Mouse (Mus musculus) spleen, adult 2 months (tissue): ENCODE measurements around the gene Eloa. TPM values are rescaled to one million over a fixed set of nuclear protein-coding genes. Genes with fewer than 3 reads are reported as not detected.

ENCODE experiments used
- DNase-seq, 2 experiments: peaks; one replicate each; pipeline versions ENCODE4 v3.0.0 to v3.0.0-alpha.2; 2012 to 2021; ENCODE audit warnings: low spot score in 2 of 2, low read depth in 1 of 2
- H3K27ac ChIP-seq: fragments of 200-500 bp; 2 replicates; pipeline ENCODE4 v1.5.1; 2012; ENCODE audit warnings: low read length, inconsistent platforms; ENCODE audit not compliant: insufficient read depth
- H3K27me3 ChIP-seq: fragments of 200-500 bp; 2 replicates; pipeline ENCODE4 v1.6.1; 2012; ENCODE audit warnings: mild to moderate bottlenecking, moderate library complexity, low read length, inconsistent platforms; ENCODE audit not compliant: control insufficient read depth, insufficient read depth
- H3K36me3 ChIP-seq: fragments of 200-500 bp; 2 replicates; pipeline ENCODE4 v1.6.1; 2012; ENCODE audit warnings: mild to moderate bottlenecking, low read length, inconsistent platforms; ENCODE audit not compliant: control insufficient read depth, insufficient read depth
- H3K4me1 ChIP-seq: fragments of 200-500 bp; 2 replicates; pipeline ENCODE4 v1.6.1; 2011; ENCODE audit warnings: inconsistent platforms; ENCODE audit not compliant: control insufficient read depth, insufficient read depth, insufficient read length
- H3K4me3 ChIP-seq: fragments of 200-500 bp; 2 replicates; pipeline ENCODE4 v1.5.1; 2011; ENCODE audit warnings: mild to moderate bottlenecking, inconsistent platforms; ENCODE audit not compliant: insufficient read depth, insufficient read length; ENCODE audit errors: extremely low read depth
- CTCF ChIP-seq: fragments of 200-500 bp; IDR thresholded peaks from 2 replicates; pipeline ENCODE4 v1.5.1; 2011; ENCODE audit warnings: mild to moderate bottlenecking, inconsistent platforms; ENCODE audit not compliant: insufficient read depth, insufficient read length, insufficient replicate concordance; ENCODE audit errors: extremely low read depth
- POLR2A ChIP-seq: fragments of 200-500 bp; IDR thresholded peaks from 2 replicates; pipeline ENCODE4 v1.6.1; 2011; ENCODE audit warnings: low read depth, low read length, inconsistent platforms
- WGBS: fragments of 180-500 bp; shearing (Covaris S2); methylation state at CpG from one replicate; pipeline ENCODE4 v1.1.7; 2018; 5-methylcytosine and 5-hydroxymethylcytosine counted together
- polyA plus RNA-seq: library from polyadenylated mRNA; depleted of rRNA; stranded (reverse); fragments of >200 nt; gene quantifications from 2 replicates; pipeline ENCODE4 v1.2.3, GENCODE M21; 2012

Gene Eloa
- polyA plus RNA-seq, 1 experiment = 8.6 TPM

GRCm38 (mm10) chr4:136048291-136049032, 26.9 kb upstream of the Eloa start:
- no peaks in the 10 kb centered on the region for H3K27me3 ChIP-seq
- no peak overlapping the region for H3K27ac ChIP-seq
- DNase-seq = no peak
- H3K4me1 ChIP-seq = no peaks in the 10 kb centered on the region; the same call in 1 of the 2 replicates
- peaks cover 22% of the 10 kb centered on the region for H3K36me3 ChIP-seq
- 84% methylated on average over 4 of the region's 4 CpGs for WGBS
- TF ChIP-seq POLR2A = no peak
- no peak for TF ChIP-seq CTCF
- H3K4me3 ChIP-seq = no peak overlapping the region

DNA sequence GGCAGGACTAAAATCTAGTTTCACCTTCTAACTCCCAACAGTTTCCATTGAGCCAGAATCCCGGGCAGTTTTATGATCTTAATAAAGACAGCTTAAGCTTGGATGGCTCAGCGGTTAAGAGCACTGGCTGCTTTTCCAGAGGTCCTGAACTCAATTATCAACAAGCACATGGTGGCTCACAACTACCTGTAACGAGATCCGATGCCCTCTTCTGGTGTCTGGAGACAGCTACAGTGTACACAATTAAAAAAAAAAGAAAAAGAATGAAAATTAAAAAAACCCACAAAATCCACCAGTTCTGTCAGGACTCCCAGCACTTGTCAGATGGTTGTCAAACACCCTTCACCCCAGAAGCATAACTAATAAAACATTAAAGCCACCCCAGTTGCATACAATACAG, 26.1 kb upstream of the Eloa start:
- TF ChIP-seq CTCF = no peak
- no peak for TF ChIP-seq POLR2A
- H3K36me3 ChIP-seq = peaks cover 22% of the 10 kb centered on the region
- no peak overlapping the region for H3K27ac ChIP-seq
- DNase-seq = no peak
- 51% methylated on average over 4 of the region's 4 CpGs for WGBS
- H3K4me1 ChIP-seq = no peaks in the 10 kb centered on the region; the same call in 1 of the 2 replicates
- no peak overlapping the region for H3K4me3 ChIP-seq
- H3K27me3 ChIP-seq = no peaks in the 10 kb centered on the region

DNA sequence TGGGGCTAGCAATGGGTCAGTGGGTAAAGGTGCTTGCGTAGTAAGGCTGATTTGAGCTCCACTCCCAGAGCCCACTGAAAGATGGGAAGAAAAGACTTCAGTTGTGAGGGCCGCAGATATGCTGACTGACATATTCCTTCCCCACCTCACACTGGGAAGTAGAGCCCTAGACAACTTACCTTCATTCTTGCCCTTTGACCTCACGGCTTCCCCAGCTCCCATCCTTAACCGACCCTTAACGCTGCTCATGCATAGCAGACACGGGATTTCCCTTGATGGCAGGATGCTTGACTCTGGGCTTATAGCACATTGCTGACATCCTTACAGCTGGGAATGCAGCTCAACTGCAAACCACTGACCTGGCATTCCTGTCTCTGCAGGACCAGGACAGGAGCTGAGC, 25.3 kb upstream of the Eloa start:
- no peak overlapping the region for H3K4me3 ChIP-seq
- no peaks in the 10 kb centered on the region for H3K4me1 ChIP-seq
- DNase-seq = no peak
- WGBS = 88% methylated on average over 6 of the region's 6 CpGs
- no peak for TF ChIP-seq POLR2A
- no peak for TF ChIP-seq CTCF
- no peaks in the 10 kb centered on the region for H3K27me3 ChIP-seq
- no peak overlapping the region for H3K27ac ChIP-seq
- H3K36me3 ChIP-seq = peaks cover 22% of the 10 kb centered on the region

DNA sequence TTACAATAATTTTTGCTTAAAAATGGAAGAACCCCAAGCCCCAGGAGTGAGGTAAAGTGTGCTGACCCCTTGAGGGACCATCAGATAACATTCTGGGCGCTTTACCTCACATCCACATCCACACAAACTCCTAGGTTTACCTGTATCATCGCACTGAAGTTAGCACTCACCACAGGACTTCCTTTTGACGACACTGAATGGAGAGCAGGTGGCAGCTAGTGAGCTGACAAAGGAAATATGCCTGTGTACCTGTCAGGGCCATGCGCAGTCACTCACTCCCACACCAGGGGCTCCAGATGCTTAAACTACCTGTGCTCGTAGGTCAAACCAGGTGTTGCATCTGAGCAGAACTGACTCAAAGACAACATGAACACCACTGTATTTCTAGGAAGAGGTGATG, 23.5 kb upstream of the Eloa start:
- Histone ChIP-seq H3K4me3 (no peak overlapping the region), H3K27ac (no peak overlapping the region), H3K27me3 (no peaks in the 10 kb centered on the region), H3K4me1 (no peaks in the 10 kb centered on the region), H3K36me3 (peaks cover 10% of the 10 kb centered on the region)
- 67% methylated on average over 5 of the region's 5 CpGs for WGBS
- no peak for TF ChIP-seq POLR2A
- no peak for TF ChIP-seq CTCF
- DNase-seq = no peak

DNA sequence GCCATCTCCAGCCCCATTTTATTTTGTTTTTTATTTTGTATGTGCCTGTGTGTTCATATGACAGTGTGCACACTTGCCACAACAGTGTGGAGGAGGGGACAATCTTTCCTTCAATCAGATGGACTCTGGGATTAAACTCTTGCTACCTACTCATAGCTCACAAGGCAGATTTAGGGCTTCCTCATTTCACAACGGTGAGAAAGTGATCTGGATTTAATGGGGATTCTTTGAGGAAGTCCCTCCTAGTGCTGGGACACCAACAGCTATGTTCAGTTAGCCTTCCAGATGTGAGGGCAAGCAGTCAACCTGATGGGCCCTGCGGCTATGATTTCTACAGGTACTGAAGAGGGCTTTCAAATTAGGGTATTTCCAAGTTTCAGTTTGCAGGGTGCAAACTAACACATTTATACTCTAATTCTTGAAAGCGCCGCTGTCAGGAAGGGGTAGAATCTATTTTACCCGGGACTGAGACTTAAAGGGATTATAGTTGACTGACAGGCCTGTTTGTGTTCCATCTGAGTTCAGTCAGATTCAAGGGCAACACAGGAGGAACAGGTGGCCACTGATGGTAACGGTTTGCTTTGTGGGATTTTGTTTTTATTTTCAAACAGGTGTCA, 22.3 kb upstream of the Eloa start:
- Histone ChIP-seq H3K27me3 (no peaks in the 10 kb centered on the region), H3K4me3 (no peak overlapping the region), H3K36me3 (peaks cover 3% of the 10 kb centered on the region), H3K4me1 (no peaks in the 10 kb centered on the region), H3K27ac (no peak overlapping the region)
- no peak for TF ChIP-seq POLR2A
- no peak for TF ChIP-seq CTCF
- DNase-seq = no peak
- WGBS = 58% methylated on average over 6 of the region's 6 CpGs

DNA sequence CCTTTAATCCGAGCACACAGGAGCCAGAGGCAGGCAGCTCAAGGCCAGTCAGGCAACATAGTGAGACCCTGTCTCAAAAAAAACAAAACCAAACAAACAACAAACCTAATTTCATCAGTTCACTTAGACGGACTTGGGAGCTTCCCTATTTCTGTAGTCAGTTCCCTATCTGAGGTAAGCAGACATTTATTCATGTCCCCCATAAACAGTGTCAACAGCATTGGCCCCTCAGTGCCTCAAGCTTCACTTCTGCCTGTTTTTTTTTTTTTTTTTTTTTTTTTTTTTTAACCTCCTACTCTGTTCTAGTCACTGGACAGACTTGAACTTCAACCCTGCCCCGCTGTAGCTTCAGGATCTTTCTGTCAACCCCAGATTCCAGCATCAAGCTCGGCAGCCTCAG, 13.5 kb upstream of the Eloa start:
- 55% methylated on average over 4 of the region's 4 CpGs for WGBS
- no peak for TF ChIP-seq CTCF
- no peak for TF ChIP-seq POLR2A
- H3K27me3 ChIP-seq = no peaks in the 10 kb centered on the region
- peaks cover 8% of the 10 kb centered on the region; the same call in 1 of the 2 replicates for H3K4me1 ChIP-seq
- H3K4me3 ChIP-seq = no peak overlapping the region
- no peaks in the 10 kb centered on the region for H3K36me3 ChIP-seq
- 0 out of 2 replicates have a peak overlapping the region, but pooled peaks have one; percentile 11 for H3K27ac ChIP-seq
- DNase-seq = no peak

GRCm38 (mm10) chr4:136033231-136033630, 11.7 kb upstream of the Eloa start:
- Histone ChIP-seq H3K4me1 (peaks cover 10% of the 10 kb centered on the region; the same call in 1 of the 2 replicates), H3K27ac (no peak overlapping the region), H3K36me3 (no peaks in the 10 kb centered on the region), H3K27me3 (no peaks in the 10 kb centered on the region), H3K4me3 (no peak overlapping the region)
- no peak for TF ChIP-seq CTCF
- no peak for TF ChIP-seq POLR2A
- 71% methylated on average over 1 of the region's 1 CpGs for WGBS
- DNase-seq = no peak
